Mouse (Mus musculus) ZHBTc4 (cell line): ENCODE results near the gene Csnk1e.
A peak's percentile ranks its signal among the peaks of the same experiment; 100 is the strongest.

Source experiments
- DNase-seq: peaks from one replicate; pipeline ENCODE4 v3.0.0-alpha.2; 2011; ENCODE audit warnings: low read depth, low spot score

Csnk1e gene

GRCm38 (mm10) chr15:79443856-79444410 lies 11.4 kb downstream of the Csnk1e start:
- no peak for DNase-seq

- no peak for DNase-seq
These were observed 12.3 kb downstream of the Csnk1e start for GRCm38 (mm10) chr15:79442961-79443518.

GRCm38 (mm10) chr15:79442257-79442611 lies 13.1 kb downstream of the Csnk1e start:
- DNase-seq, result no peak

- DNase-seq, result peak; percentile 56
These were observed 13.8 kb downstream of the Csnk1e start for GRCm38 (mm10) chr15:79441331-79442256.

GRCm38 (mm10) chr15:79440651-79441330 lies 14.6 kb downstream of the Csnk1e start:
- DNase-seq, result no peak

- DNase-seq, result no peak
These were observed 15.1 kb downstream of the Csnk1e start for GRCm38 (mm10) chr15:79440223-79440622.

GRCm38 (mm10) chr15:79439386-79439785 lies 16.0 kb downstream of the Csnk1e start:
- DNase-seq, result no peak

- no peak for DNase-seq
These were observed 16.6 kb downstream of the Csnk1e start for GRCm38 (mm10) chr15:79438816-79439215.

GRCm38 (mm10) chr15:79438209-79438810 lies 17.1 kb downstream of the Csnk1e start:
- peak; percentile 55 for DNase-seq

- no peak for DNase-seq
These were observed 17.7 kb downstream of the Csnk1e start for GRCm38 (mm10) chr15:79437541-79438208.

- DNase-seq, result peak; percentile 79
These were observed 18.9 kb downstream of the Csnk1e start for GRCm38 (mm10) chr15:79436481-79436921.

GRCm38 (mm10) chr15:79435191-79435671 lies 20.1 kb downstream of the Csnk1e start:
- DNase-seq, result peak; percentile 78

GRCm38 (mm10) chr15:79432892-79433291 lies 22.5 kb downstream of the Csnk1e start:
- DNase-seq, result peak; percentile 35

- no peak for DNase-seq
These were observed 23.0 kb downstream of the Csnk1e start for GRCm38 (mm10) chr15:79432328-79432727.

- no peak for DNase-seq
These were observed 23.4 kb downstream of the Csnk1e start for GRCm38 (mm10) chr15:79431925-79432324.

GRCm38 (mm10) chr15:79430461-79431000 lies 24.8 kb downstream of the Csnk1e start:
- DNase-seq, result no peak

GRCm38 (mm10) chr15:79429994-79430393 lies 25.4 kb downstream of the Csnk1e start:
- DNase-seq, result no peak

- DNase-seq, result no peak
These were observed 25.8 kb downstream of the Csnk1e start for GRCm38 (mm10) chr15:79429527-79429926.

GRCm38 (mm10) chr15:79428616-79429015 lies 26.8 kb downstream of the Csnk1e start:
- DNase-seq, result peak; percentile 43

- DNase-seq, result no peak
These were observed 27.9 kb downstream of the Csnk1e start for GRCm38 (mm10) chr15:79427516-79427915.

- DNase-seq, result no peak
These were observed 29.9 kb downstream of the Csnk1e start for GRCm38 (mm10) chr15:79425516-79425915.
